Mouse (Mus musculus) Muller cell, postnatal 12 days (primary cell): ENCODE measurements around the gene Arfgef2.

Source experiments
- DNase-seq: peaks from one replicate; pipeline ENCODE4 v3.0.0-alpha.2; 2015; ENCODE audit errors: inconsistent ontology term

Gene Arfgef2

GRCm38 (mm10) chr2:166805250-166806172 lies at the start of gene Arfgef2:
Gene Arfgef2, plus strand, starts transcription at chr2:166805588.
- DNase-seq, result peak; percentile 93

- DNase-seq, result no peak
These were observed 47.4 kb upstream of the Arfgef2 start for GRCm38 (mm10) chr2:166757969-166758368.

DNA sequence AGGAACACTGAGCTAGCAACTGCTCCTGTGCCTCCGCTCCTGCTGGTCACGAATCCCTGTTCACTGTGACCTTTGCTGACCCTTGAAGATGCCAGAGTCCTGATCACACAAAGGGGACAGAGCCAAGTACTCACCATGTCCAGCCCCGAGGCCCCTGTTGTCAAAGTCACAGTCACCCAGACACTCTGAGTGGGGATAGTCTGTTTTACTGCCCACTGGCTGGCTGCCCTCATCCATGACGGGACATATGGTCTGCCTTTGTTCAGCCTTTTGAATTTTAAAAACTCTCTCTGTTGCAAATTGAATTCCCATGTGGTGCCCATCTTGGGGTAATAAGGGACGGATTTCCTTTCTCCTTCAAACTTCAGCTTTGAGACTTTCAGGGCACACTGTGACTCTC lies 41.3 kb upstream of the Arfgef2 start:
- DNase-seq, result no peak

DNA sequence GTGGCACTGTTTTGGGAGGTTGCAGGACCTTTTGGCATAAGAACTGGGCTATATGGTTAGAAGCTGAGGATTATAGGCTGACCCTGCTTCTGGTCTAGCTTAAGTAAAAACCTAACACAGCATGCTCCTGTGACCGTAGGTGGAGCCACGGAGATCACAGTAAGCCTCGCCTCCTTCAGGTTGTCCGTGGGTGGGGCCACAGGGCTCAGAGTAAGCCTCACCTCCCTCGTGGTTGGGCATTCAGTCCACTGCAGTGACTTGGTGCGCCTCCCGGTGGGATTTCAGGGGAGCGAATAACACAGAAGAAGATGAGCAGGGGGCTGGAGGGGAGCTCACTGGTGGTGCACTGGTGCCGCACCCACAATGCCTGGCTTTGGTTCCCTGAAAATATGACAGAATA lies 37.8 kb upstream of the Arfgef2 start:
- DNase-seq, result no peak

DNA sequence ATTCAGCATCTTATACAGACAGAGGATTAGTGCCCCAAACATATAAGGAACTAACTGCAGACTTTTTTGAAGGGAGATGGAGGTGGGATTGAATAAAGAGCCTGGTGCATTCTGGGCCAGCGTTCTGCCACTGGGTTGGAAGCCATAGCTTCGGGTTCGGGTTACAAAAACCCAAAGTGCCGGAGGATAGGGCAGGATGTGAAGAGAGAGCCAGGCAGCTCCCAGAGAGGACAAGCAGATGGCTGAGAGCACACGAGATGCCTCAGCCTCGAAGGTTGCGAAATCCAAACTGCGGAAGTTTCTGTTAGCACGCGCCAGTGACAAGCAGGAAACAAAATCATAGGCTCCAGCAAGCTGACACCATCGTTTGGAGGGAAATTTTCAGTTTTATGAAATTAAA lies 34.0 kb upstream of the Arfgef2 start:
- no peak for DNase-seq

DNA sequence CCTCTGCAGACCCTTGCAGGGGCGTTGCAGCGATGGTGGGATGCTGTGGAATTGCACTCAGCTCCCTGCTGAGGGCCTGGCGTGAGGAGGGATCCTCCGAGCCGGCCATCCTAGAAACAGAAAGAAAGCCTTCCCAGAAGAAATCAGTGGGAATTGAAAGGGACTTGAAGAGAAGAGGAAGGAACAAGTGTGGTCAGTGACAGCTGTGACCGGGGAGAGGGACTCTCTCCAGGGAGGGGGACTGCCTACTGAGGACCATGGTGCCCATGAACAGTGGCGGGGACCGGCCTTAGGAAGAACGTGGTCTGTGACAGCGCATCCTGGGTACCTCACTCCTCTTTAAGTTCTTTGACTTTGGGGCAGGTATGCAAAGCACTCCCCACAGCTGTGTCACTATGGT lies 31.8 kb upstream of the Arfgef2 start:
- no peak for DNase-seq

DNA sequence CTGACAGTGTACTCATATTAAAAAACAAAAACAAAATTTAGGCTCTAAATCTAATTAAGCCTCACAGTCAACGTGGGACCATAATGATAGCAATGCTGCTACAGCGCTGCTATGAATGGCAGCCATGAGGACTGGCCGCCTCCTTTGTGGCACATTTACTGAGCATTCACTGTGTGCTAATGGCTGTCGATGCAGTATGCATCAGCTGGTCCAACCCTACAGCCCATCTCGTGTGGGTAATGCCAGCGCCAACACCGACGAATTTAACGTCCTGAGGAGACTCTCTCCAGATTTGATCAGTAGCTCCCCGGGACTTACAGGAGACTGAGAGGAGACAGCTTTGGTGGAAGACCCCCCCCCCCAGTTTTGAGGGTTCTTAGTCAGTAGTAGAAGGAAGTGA lies 31.1 kb upstream of the Arfgef2 start:
- no peak for DNase-seq

DNA sequence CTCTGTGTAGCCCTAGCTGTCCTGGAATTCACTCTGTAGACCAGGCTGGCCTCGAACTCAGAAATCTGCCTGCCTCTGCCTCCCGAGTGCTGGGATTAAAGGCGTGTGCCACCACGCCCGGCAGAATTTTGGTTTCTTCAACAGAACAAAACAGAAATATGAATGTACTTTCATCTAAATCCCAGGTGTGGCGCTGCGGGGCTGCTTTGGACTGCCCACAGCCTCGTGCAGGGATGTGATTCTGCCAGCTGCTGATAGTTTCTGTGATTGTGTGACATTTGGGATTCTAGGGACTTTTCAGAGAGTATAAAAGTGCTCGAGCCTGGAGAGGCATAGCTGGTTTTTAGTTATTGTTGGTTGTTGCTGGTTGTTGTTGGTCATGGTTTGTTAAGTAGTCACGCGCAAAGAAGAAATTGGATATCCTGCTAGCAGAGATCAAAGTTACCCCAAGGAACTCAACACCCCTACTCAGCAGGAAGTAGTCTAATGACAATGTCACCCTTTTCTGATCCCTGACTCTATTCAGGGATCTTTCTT lies 30.0 kb upstream of the Arfgef2 start:
- DNase-seq, result no peak

DNA sequence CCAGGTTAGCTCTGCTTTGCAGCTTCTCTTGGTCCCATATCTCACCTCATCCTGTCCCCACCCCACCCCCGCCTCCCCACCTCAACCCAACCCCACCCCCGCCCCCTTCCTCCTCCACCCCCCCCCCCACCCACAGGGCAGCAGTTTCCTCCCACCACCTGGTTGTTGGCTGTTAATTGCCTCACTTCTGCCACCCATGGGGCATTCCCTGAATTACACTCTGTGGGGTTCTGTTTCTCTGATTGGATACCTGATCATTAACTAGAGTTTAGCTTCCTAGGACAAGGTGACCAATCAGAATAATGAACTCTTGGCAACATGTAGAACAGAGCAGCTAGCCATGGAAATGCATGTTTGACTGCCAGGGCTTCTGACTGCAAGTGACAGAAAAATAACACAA lies 29.1 kb upstream of the Arfgef2 start:
- no peak for DNase-seq

- no peak for DNase-seq
These were observed 25.4 kb upstream of the Arfgef2 start for GRCm38 (mm10) chr2:166779956-166780355.

DNA sequence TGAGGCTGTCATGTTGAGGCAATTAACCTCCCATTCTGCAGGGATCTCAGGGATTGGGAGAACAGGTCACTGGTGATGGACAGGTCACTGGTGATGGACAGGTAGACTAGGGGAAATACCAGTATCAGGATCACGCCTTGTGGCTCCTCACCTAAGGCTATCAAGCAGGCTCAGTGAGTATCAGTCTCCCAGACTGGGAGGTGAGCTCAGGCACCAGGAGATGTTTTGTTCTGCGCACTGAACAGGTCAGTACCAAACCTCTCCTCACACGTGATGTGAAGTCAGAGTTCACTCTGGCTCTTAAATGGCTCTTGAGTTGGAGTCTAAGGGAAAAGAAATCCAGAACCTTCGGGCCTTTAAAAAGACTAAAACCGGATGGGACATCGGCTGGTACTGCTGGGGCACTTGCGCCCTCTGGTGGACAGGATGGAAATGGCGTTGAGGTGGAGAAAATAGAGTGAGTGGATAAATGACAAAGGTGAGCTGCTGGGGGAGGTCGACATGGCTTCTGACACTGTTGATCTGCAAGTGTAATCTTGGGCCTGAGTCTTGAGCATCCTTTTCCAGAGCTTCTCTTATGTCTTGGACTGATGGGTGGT lies 24.3 kb upstream of the Arfgef2 start:
- peak; percentile 36 for DNase-seq

GRCm38 (mm10) chr2:166784376-166784775 lies 21.0 kb upstream of the Arfgef2 start:
- peak; percentile 15 for DNase-seq

GRCm38 (mm10) chr2:166786353-166787004 lies 18.9 kb upstream of the Arfgef2 start:
- DNase-seq, result peak; percentile 90

DNA sequence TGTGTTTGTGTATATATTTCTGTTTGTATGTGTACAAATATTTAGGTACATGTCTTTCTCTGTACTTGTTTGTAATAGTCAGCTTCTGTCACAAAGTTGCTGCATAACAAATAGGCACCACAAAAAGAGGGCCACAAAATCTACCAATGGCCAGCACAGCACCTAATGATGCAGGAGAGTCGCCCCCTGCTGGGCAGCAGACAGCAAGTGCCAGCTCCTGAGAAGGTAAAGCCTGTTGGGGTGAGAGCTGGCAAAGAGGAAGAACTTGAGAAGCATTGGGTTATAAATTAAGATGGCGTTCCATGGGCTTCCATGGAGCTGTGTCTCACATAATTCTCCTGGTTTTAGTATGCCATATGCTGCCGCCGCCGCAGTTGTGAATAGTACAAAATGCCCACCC lies 13.7 kb upstream of the Arfgef2 start:
- no peak for DNase-seq

GRCm38 (mm10) chr2:166792355-166792754 lies 13.0 kb upstream of the Arfgef2 start, which contains the start of gene Trp53rkb:
Gene Trp53rkb, plus strand, starts transcription at chr2:166792531.
- DNase-seq, result no peak

DNA sequence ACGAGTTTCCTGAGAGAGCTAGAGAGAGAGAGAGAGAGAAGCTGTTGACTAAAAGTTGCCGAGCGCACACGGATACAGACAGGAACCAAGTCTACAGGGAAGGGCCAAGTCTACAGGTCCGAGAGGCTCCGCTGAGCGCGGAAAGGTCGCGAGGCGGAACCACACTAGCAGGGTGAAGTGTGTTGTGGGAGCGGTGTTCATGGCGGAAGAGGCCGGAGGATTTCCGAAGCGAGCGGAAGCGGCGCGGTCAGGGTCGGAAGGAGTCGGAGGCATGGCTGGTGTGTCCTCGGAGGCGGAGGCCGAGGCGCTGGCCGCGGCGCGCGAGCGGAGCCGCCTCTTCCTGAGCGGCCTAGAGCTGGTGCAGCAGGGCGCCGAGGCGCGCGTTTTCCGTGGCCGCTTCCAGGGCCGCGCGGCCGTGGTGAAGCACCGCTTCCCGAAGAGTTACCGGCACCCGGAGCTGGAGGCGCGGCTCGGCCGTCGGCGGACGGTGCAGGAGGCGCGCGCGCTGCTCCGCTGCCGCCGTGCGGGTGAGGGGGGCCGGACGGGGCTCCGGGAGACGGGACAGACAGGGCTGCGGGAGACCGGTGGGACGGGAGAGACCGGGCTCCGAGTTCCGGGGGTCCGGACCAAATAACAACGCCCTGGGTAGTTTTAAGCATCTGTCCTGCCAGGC lies 11.7 kb upstream of the Arfgef2 start:
- peak; percentile 81 for DNase-seq

- no peak for DNase-seq
These were observed 5.5 kb upstream of the Arfgef2 start for GRCm38 (mm10) chr2:166799615-166800472.

DNA sequence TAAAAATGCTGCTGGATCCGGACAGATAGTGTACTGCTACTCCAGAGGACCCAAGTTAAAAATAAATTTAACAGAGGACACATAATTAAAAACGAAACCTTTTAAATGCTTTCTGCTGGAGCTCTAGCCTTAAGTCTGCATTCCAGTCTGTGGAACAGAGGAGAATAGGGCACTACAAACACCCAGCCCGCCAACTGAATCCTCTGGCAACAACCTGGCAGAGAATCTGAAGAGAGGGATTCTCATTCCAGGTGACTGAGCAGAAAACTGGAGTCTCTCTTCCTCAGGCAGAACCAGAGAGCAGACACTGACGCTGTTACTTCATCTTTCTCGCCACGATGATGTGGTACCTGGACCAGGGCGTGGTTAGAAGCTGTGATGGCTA lies 4.9 kb upstream of the Arfgef2 start:
- no peak for DNase-seq

DNA sequence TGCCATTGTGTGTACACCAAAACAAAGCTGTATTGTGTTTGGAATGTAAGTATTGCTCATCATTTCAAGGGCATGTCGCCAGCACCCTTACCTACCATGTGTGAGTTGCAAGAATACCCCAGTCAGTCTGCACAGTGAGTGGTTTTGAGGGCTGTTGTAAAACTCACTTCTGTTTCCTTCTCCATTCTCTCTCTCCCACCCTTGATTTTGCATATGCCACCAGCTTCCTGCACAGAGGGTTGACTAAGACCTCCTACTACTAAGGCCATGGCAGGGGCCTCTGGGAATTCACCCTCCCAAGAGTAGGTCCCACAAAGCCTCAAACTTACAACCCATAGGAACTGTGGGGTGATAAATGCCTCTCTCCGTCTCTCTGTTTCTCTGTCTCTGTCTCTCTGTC lies 4.0 kb upstream of the Arfgef2 start:
- no peak for DNase-seq

DNA sequence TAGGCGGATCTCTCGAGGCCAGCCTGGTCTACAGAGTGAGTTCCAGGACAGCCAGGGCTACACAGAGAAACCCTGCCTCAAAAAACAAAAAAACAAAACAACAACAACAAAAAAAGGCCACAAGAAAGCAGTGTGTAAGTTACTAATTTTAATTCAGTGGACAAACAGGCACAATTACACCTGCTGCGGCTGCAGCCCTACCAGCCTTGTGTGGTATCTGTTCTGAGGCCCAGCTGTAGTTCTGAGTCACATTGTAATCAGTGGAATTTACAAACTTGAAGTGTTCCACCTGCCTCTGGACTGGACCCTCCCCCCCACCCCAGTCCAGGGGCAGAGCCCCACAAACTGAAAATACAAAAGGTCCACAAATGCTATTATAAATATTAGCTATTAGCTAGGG lies 2.1 kb upstream of the Arfgef2 start:
- DNase-seq, result no peak

DNA sequence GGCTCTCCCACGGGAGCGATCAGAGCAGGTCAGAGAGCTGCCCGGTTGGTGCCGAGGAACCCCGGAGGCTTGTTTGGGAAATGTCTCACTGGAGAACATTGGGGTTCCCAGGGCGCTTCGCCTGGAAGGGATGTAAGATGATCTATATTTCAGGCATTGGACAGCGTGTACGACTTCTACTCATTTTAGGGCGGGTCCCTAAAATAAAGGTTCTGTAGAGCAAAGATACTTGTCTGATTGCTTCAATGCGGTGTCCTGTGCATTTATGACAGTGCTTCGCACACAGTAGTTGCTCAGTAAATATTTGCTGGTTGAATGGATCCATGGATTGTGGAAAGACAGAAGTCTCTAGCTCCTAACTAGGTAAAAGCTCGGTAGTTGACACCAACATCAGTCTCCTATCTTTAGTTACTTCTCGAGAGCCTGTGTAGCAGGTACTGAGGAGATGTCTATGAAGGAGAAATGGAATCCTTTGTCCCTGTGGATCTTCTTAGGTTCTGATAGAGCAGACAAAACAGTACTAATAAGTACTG lies 851 bp downstream of the Arfgef2 start:
- no peak for DNase-seq
